Mouse (Mus musculus): Measurements from ENCODE around the gene Mitd1. TPM values are rescaled to one million over a fixed set of nuclear protein-coding genes. Genes with fewer than 3 reads are reported as not detected.

Gene Mitd1
- polyA plus RNA-seq (2012), result 4.4 and 9.5 TPM in 2 replicates

DNA sequence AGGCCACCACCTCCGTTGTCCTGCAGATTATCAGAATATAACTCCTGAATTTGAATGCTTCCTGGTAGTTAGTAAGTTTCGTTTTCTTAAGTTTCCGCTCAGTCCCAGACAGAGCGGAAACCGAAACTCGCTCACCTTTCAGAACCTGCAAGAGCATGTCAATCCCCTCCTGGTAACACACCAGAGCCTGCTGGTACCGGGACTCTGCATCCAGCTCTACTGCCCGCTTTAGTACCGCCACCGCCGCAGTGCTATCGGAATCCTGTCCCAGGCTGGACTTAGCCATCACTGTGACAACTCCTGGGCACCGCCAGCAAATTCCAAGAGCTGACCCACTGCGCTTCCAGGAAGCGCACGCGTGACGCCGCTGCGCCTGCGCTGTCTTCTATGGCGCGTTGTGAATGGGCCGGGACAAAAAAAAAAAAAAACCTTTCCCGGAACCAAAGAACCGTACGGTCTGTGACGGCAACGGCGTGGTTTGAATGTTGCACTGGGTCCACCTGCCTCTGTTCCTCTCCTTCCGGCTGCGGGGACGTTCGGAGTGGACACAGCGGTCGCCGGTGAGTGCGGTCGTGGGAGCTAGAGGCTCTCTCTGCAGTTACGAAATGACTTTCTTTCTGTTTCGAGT lies at the start of gene Mitd1, which contains the start of gene Mrpl30:
Gene Mitd1 (minus strand): TSS at position 387 of the 628 bp plus-strand sequence.
Gene Mrpl30 (plus strand): TSS at position 453 of the 628 bp plus-strand sequence.
- TF ChIP-seq GATA1 (IDR thresholded peaks at IDR 0.05; ENCODE audit: low read length), result no peak

DNA sequence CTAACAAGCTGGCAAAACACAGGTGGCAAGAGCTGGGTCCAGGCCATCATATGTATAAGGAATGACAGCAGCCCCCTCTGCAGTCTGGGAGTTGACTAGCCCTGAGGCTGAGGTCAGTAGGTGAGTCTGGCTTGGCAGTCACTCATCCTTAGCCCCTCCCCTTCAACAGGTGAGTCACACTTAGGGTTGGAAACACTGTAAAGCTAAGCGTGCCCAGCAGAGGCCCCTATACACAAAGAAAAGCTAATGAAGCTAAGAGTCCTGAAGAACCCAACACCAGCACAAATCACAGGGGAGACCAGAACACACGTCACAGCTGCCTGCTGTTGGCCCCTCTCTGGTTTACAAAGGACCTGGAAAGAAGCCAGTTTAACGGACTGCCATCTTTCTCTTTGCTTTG lies 41.6 kb upstream of the Mitd1 start:
- no peak for TF ChIP-seq GATA1 (IDR thresholded peaks at IDR 0.05; ENCODE audit: low read length)

DNA sequence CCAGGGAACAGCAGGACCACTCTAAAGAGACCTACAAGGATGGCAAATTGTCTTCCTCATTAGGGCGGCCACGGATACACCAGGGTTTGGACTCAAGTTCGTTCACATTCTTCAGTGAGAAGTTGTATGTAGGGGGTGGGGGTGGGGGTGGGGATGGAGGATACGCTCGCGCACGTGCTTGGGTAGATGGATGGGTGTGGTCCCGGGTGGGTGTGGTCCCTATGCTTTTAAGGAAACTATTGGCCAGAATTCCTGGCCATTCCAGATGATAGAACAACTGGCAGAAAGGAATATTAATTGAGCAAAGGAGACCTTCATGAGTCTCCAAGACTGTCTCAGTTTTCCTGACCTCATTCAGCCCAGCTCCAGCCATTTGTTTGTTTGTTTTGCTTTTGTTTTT lies 35.8 kb upstream of the Mitd1 start:
- TF ChIP-seq GATA1 (IDR thresholded peaks at IDR 0.05; ENCODE audit: low read length), result no peak

DNA sequence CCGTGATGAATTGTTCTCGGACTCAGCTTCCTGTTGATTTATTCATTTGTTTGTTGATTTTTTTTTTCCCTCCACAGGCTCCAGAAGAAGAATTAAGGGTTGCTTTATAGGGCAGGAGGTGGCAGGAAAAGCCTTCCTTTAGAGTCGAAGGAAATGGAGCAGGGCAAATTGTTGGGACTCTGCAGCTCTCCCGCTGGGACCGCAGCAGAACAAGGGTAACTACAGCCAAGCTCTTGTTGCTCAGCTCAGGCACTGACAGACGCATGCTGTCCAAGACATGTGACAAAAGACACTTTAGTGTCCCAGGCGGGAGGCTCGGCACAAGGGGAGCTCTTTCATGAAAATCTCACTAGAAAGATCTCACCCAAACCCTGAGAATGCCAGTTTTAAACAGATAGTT lies 32.3 kb upstream of the Mitd1 start:
- TF ChIP-seq GATA1 (IDR thresholded peaks at IDR 0.05; ENCODE audit: low read length), result no peak

DNA sequence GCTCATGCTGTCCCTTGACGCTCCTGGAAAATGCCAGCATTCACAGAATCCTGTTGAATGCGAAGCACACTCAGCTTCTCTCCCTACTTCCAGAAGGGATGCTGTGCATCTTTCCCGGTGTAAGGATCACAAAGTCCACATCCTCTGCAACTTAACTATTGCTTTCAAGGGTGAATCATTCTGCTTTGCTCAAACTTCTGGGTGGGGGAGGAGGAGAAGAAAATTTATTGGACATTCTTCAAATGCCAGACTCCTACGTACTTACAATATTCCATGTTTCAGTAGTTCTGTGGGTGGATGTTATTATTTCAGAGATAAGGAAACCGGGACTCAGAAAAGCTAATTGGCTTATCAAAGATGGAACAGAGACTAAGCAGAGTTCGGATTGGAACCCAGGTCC lies 27.9 kb upstream of the Mitd1 start:
- TF ChIP-seq GATA1 (IDR thresholded peaks at IDR 0.05; ENCODE audit: low read length), result no peak

DNA sequence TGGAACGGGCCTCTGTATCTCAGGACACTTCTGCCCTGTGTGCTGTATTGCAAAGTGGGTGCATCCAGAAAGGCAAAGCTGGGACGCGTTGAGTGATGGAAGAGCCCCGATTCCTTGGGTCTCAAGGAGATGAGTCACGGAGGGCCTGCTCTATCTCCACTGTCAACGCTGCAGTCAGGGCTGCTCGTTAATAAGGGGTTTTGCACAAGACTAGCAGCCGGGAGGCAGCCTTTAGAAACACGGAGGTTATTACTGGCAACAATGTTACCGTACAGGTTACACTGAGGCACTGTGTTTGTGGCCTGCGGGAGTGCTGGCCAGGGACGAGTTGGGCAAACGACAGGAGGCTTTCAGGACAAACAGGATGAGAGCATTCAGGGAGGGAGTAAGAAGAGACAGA lies 27.5 kb upstream of the Mitd1 start:
- no peak for TF ChIP-seq GATA1 (IDR thresholded peaks at IDR 0.05; ENCODE audit: low read length)

DNA sequence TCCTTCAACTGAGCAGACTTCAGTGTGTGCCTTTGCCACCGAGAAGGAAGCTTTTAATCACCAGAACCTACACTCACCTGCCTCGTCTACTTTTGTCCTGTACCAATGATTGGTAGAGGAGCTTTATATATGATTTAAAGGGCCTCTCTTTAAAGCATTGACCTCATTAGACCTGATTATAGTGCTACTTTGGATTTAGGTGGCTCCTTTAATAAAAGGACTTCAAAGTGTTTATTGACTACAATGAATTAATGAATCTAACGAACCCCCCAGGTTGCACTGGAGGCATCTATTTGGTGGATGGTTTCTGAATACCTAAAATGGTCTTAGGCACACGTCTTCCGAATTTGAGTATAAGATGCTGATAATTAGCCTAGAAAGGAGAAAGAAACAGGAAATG lies 26.2 kb upstream of the Mitd1 start, which contains the start of gene Lyg2:
Gene Lyg2 (minus strand): TSS at position 101 of the 400 bp plus-strand sequence.
- no peak for TF ChIP-seq GATA1 (IDR thresholded peaks at IDR 0.05; ENCODE audit: low read length)

DNA sequence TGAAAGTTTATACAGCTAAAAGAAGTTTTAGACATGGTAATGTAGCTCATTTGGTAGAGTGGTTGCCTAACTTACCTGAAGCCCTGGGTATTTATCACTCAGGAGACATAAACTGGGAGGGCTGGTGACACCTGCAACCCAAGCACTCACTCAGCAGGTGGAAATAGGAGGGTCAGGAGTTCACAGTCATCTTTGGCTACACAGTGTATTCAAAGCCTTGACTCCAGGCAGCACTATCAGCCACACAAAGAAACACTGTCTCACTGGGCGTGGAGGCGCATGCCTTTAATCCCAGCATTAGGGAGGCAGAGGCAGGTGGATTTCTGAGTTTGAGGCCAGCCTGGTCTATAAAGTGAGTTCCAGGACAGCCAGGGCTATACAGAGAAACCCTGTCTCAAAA lies 22.5 kb upstream of the Mitd1 start:
- TF ChIP-seq GATA1 (IDR thresholded peaks at IDR 0.05; ENCODE audit: low read length), result no peak

DNA sequence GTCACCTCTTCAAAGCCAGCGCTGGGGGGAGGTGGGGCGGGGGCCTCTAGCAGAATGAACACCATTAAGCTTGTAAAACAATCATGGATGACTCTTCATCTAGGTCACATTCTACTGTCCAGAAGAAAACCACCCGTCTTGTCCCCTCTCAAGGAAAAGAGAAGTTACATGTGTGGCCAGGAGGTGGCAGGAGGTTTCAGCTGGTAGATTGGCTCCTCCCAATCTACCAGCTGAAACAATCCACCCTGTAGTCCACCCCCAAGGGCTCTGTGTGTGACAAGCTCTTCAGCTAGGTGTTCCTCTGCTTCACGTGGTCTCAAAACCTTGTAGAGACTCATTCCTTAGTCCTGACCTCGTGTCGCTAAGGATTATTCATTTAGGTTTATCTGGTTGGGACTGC lies 13.0 kb upstream of the Mitd1 start:
- TF ChIP-seq GATA1 (IDR thresholded peaks at IDR 0.05; ENCODE audit: low read length), result no peak

DNA sequence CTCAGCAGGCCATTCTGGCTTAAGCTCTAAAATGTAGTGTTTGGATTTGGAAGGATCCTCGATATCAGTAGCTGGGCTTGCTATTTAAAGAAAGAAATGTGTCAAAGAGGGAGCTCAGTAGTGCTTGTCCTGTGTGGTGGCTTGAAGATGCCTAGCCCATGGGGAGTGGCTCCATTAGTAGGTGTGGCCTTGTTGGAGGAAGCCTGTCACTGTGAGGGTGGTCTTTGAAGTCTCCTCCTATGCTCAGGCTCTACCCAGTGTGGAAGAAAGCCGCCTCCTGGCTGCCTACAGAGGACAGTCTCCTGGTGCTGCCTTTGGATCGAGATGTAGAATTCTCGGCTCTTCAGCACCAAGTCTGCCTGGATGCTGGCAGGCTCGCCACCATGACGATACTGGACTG lies 10.1 kb upstream of the Mitd1 start:
- no peak for TF ChIP-seq GATA1 (IDR thresholded peaks at IDR 0.05; ENCODE audit: low read length)

DNA sequence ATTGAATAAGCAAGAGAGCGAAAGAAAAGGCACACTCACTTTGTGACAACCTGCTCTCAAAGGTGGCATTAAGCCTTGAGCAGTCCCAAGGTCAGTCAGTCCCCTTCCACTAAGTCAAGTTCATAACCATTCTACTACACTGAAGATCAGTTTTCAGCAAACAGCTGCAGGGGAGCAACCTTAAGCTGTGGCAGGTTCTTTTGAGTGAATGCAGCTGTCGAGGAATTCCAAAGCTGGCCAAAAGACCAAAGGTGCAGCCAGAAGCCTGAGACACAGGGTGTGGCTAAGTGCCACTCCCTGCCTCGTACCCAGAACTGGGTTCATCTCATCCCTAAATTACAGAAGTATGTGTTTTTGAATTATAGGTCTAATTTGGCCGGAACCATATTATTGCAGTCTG lies 9.6 kb upstream of the Mitd1 start:
- TF ChIP-seq GATA1 (IDR thresholded peaks at IDR 0.05; ENCODE audit: low read length), result no peak

DNA sequence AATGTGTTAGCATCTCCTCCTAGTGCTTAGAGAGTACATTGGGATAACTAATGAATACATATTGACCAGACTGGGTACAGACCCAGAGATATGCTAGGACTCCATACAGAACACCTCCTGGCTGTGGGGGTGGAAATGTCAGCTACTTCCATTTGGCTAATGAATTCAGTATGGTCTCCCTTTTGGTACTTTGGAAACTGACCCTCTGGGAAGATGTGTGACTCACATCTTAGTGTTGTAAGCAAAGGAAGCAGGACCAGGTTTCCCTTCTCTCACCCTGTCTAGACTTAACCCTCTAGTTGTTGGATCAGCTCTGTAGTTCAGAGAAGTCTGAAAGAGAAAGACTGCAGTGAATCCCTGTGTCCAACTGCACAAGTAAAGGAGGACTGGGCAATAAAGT lies 4.4 kb upstream of the Mitd1 start:
- no peak for TF ChIP-seq GATA1 (IDR thresholded peaks at IDR 0.05; ENCODE audit: low read length)

DNA sequence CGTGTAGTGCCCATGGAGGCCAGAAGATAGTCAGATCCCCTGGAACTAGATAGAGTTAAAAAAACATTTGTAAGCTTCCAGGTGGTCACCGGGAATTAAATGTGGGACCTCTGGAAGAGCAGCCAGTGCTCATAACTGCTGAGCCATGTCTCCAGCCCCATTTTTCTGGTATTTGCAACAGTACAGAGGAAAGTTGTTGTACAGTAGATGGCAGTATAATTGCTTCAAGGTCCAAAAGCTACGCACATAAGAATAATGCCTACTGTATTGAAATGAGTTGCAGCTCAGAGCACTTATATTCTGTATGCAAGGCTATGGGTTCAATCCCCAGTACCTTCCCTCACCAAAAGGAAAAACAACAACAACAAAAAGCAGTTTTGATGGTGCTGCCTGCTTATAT lies 1.2 kb upstream of the Mitd1 start:
- TF ChIP-seq GATA1 (IDR thresholded peaks at IDR 0.05; ENCODE audit: low read length), result no peak

DNA sequence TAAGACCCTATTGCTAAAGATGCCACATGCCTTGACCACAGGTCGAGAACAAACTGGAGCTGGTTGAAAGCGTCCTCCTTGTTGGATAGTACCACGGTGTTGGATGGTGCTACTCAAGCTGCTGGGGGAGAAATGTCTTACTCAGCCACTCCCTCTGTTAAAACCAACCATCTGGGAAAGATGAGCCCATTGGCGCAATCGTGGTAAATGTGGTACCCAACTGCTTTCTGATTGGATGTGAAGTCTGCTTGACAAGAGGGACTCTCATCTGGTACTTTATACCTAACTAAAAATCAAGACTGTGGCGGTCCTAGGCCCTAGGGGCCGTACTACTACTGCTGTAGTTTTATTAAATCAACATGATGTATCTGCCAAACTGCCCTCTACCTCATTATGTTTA lies 1.0 kb downstream of the Mitd1 start:
- no peak for TF ChIP-seq GATA1 (IDR thresholded peaks at IDR 0.05; ENCODE audit: low read length)

DNA sequence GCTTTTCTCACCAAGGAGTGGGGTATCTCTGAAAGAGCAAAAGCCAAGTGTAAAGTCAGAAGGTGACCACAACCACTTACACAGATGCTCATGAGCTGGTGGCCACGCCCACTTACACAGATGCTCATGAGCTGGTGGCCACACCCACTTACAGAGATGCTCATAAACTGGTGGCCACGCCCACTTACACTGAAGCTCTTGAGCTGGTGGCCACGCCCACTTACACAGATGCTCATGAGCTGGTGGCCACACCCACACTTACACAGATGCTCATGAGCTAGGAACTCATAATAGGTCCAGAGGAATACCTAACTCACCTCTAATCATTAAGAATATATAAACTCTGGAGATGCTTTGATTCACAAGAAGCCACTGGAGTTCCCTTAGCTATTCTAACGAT lies 5.8 kb downstream of the Mitd1 start:
- TF ChIP-seq GATA1 (IDR thresholded peaks at IDR 0.05; ENCODE audit: low read length), result no peak

DNA sequence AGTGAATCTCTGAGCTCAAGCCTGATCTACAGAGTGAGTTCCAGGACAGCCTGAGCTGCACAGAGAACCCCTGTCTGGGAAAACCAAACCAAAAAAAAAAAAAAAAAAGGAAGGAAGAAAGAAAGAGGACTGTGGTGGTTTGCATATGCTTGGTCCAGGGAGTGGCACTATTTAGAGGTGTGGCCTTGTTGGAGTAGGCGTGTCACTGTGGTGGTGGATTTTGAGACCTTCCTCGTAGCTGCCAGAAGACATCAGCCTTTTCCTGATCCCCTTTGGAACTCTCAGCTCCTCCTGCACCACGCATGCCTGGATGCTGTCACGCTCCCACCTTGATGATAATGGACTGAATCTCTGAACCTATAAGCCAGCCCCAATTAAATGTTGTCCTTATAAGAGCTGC lies 6.8 kb downstream of the Mitd1 start:
- no peak for TF ChIP-seq GATA1 (IDR thresholded peaks at IDR 0.05; ENCODE audit: low read length)

DNA sequence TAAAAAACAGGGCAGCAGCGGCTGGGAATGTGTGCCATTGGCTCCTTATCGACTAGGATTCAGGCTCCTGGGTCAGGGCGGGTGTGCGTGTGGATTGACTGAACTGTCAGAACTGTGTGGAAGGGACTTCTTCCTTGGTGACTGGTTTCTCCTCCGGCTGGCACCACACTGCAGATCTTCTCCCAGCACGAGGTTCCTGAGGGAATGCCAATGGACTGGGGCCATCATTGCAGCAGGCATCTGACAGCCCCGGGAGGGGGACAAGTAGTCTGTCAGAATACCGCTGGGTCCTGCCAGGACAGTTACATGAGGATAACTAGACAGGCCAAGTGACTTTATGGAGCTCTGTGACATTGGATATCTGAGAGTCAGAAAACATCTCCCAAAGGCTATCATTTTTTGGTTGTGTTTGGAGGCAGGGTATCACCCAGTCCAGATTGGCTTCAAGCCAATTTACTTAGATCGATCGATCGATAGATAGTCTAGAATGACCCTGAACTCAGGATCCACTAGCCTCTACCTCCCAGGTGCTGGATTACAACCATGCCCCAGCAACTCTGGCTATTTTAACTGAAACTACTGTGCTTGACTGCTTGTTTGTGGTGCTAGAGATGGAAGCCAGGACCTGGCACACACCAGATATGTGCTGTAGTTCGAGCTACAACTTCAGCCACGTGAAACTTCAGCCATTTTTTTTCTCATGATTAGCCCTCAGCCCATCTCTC lies 12.3 kb downstream of the Mitd1 start:
- no peak for TF ChIP-seq GATA1 (IDR thresholded peaks at IDR 0.05; ENCODE audit: low read length)

Measured in G1E-ER4 (cell line).